Mouse (Mus musculus) embryonic fibroblast, embryonic 13.5 days (primary cell): Measurements from ENCODE around the gene Dclre1c. TPM values are rescaled to one million over a fixed set of nuclear protein-coding genes. Genes with fewer than 3 reads are reported as not detected.

Experiments used
- H3K27ac ChIP-seq: 2 replicates; pipeline ENCODE4 v1.5.1; 2012; ENCODE audit warnings: low read length, control low read depth, inconsistent platforms; ENCODE audit not compliant: insufficient read depth
- H3K4me1 ChIP-seq: 2 replicates; pipeline ENCODE4 v1.6.1; 2011; ENCODE audit warnings: low read length; ENCODE audit not compliant: control insufficient read depth, insufficient read depth
- H3K4me3 ChIP-seq: 2 replicates; pipeline ENCODE4 v1.5.1; 2011; ENCODE audit warnings: mild to moderate bottlenecking, control low read depth, low read length; ENCODE audit not compliant: insufficient read depth
- CTCF ChIP-seq: IDR thresholded peaks from 2 replicates; pipeline ENCODE4 v1.5.1; 2011; ENCODE audit warnings: mild to moderate bottlenecking, control low read depth, low read length, moderate library complexity, borderline replicate concordance; ENCODE audit not compliant: insufficient read depth
- POLR2A ChIP-seq: IDR thresholded peaks from 2 replicates; pipeline ENCODE4 v1.6.1; 2011; ENCODE audit warnings: low read depth, mild to moderate bottlenecking, control low read depth, low read length, moderate library complexity
- polyA plus RNA-seq: library from polyadenylated mRNA; stranded (reverse); fragments of >200 nt; gene quantifications from 2 replicates; pipeline ENCODE4 v1.2.4, GENCODE M21; 2011; ENCODE audit warnings: low read depth; ENCODE audit not compliant: missing spikeins, insufficient read length

Gene Dclre1c
- polyA plus RNA-seq, 1 experiment: 7.5 TPM

- Histone ChIP-seq H3K27ac (no peak within 1 kb of the TSS), H3K4me3 (no peak within 1 kb of the TSS)
- TF ChIP-seq CTCF (no peak), POLR2A (no peak)
Measured at GRCm38 (mm10) chr2:3422548-3422947, 1.4 kb upstream of the Dclre1c start, which contains the start of gene Meig1. TSS of gene Meig1 (minus strand) at chr2:3422648.

GRCm38 (mm10) chr2:3424579-3424910 is 614 bp downstream of the Dclre1c start:
- TF ChIP-seq POLR2A: no peak
- no peaks in the 10 kb centered on the region for H3K4me1 ChIP-seq
- H3K4me3 ChIP-seq: peak overlapping the region; percentile 92
- H3K27ac ChIP-seq: no peak overlapping the region

More at GRCm38 (mm10) chr2:3422548-3422947, 1.4 kb upstream of the Dclre1c start, which contains the start of gene Meig1:
- no peaks in the 10 kb centered on the region for H3K4me1 ChIP-seq

- TF ChIP-seq POLR2A (no peak), CTCF (no peak)
- no peak overlapping the region for H3K27ac ChIP-seq
- H3K4me3 ChIP-seq: no peak overlapping the region
- H3K4me1 ChIP-seq: no peaks in the 10 kb centered on the region
Measured at GRCm38 (mm10) chr2:3430956-3431355, 7.0 kb downstream of the Dclre1c start.

GRCm38 (mm10) chr2:3435369-3436061 is 11.6 kb downstream of the Dclre1c start:
- TF ChIP-seq POLR2A (no peak), CTCF (no peak)
- Histone ChIP-seq H3K4me1 (no peaks in the 10 kb centered on the region), H3K27ac (no peak overlapping the region), H3K4me3 (no peak overlapping the region)

- Histone ChIP-seq H3K4me3 (no peak overlapping the region), H3K27ac (no peak overlapping the region)
- TF ChIP-seq CTCF: no peak
- no peak for TF ChIP-seq POLR2A
Measured at GRCm38 (mm10) chr2:3437956-3438355, 14.0 kb downstream of the Dclre1c start.

GRCm38 (mm10) chr2:3444206-3444605 is 20.3 kb downstream of the Dclre1c start:
- Histone ChIP-seq H3K4me1 (0 out of 2 replicates have a peak, but pooled peaks cover 3% of the 10 kb centered on the region), H3K4me3 (no peak overlapping the region), H3K27ac (no peak overlapping the region)
- TF ChIP-seq POLR2A: no peak
- TF ChIP-seq CTCF: no peak

More at GRCm38 (mm10) chr2:3437956-3438355, 14.0 kb downstream of the Dclre1c start:
- no peaks in the 10 kb centered on the region for H3K4me1 ChIP-seq

- 0 out of 2 replicates have a peak, but pooled peaks cover 3% of the 10 kb centered on the region for H3K4me1 ChIP-seq
- TF ChIP-seq CTCF (no peak), POLR2A (no peak)
- no peak overlapping the region for H3K27ac ChIP-seq
- H3K4me3 ChIP-seq: no peak overlapping the region
Measured at GRCm38 (mm10) chr2:3445984-3446383, 22.1 kb downstream of the Dclre1c start.

- Histone ChIP-seq H3K4me3 (no peak overlapping the region), H3K27ac (no peak overlapping the region)
- TF ChIP-seq POLR2A (no peak), CTCF (no peak)
Measured at GRCm38 (mm10) chr2:3449431-3449830, 25.5 kb downstream of the Dclre1c start.

GRCm38 (mm10) chr2:3453096-3453495 is 29.2 kb downstream of the Dclre1c start:
- H3K27ac ChIP-seq: no peak overlapping the region
- no peak overlapping the region for H3K4me3 ChIP-seq
- no peak for TF ChIP-seq POLR2A
- peaks cover 5% of the 10 kb centered on the region; the same call in 1 of the 2 replicates for H3K4me1 ChIP-seq

More at GRCm38 (mm10) chr2:3449431-3449830, 25.5 kb downstream of the Dclre1c start:
- peaks cover 8% of the 10 kb centered on the region; the same call in 1 of the 2 replicates for H3K4me1 ChIP-seq

GRCm38 (mm10) chr2:3456590-3456989 is 32.7 kb downstream of the Dclre1c start:
- H3K4me3 ChIP-seq: no peak overlapping the region
- TF ChIP-seq CTCF: no peak
- TF ChIP-seq POLR2A: no peak
- H3K4me1 ChIP-seq: peaks cover 5% of the 10 kb centered on the region; the same call in 1 of the 2 replicates
- no peak overlapping the region for H3K27ac ChIP-seq

- no peak overlapping the region for H3K27ac ChIP-seq
- TF ChIP-seq CTCF: no peak
- no peak for TF ChIP-seq POLR2A
- 0 out of 2 replicates have a peak, but pooled peaks cover 3% of the 10 kb centered on the region for H3K4me1 ChIP-seq
- H3K4me3 ChIP-seq: peak overlapping the region; percentile 65
Measured at GRCm38 (mm10) chr2:3473891-3474290, 50.0 kb downstream of the Dclre1c start.
